Mouse (Mus musculus) lung, postnatal 0 days (tissue): ENCODE data around the gene Gm28635. TPM values are rescaled to one million over a fixed set of nuclear protein-coding genes. Genes with fewer than 3 reads are reported as not detected.

Source experiments
- ATAC-seq: fragments of 200-750 bp; cut with Nextera tagmentation; 2 replicates; pipeline ENCODE4 v1.8.0; 2017; ENCODE audit warnings: moderate library complexity
- DNase-seq: peaks from one replicate; pipeline ENCODE4 v3.0.0-alpha.2; 2016; ENCODE audit warnings: low spot score
- H3K27ac ChIP-seq: fragments of 300-500 bp; sonication (generic); 2 replicates; pipeline ENCODE4 v1.5.1; 2014; ENCODE audit warnings: antibody characterized with exemption, mild to moderate bottlenecking, low read length, mixed read lengths
- H3K27me3 ChIP-seq: fragments of 300-500 bp; sonication (generic); replicated peaks from 2 replicates; pipeline ENCODE4 v1.6.1; 2014; ENCODE audit warnings: low read length, mixed read lengths; ENCODE audit not compliant: insufficient read depth
- H3K36me3 ChIP-seq: fragments of 300-500 bp; sonication (generic); 2 replicates; pipeline ENCODE4 v1.6.1; 2014; ENCODE audit warnings: low read length, mixed read lengths; ENCODE audit not compliant: insufficient read depth
- H3K4me1 ChIP-seq: fragments of 300-500 bp; sonication (generic); 2 replicates; pipeline ENCODE4 v1.6.1; 2014; ENCODE audit warnings: antibody characterized with exemption, low read depth, low read length, mixed read lengths; ENCODE audit not compliant: insufficient read depth
- H3K4me2 ChIP-seq: fragments of 300-500 bp; sonication (generic); replicated peaks from 2 replicates; pipeline ENCODE4 v1.6.1; 2014; ENCODE audit warnings: low read depth, mild to moderate bottlenecking, low read length, moderate library complexity, mixed read lengths
- H3K4me3 ChIP-seq: fragments of 300-500 bp; sonication (generic); 2 replicates; pipeline ENCODE4 v1.5.1; 2014; ENCODE audit warnings: low read depth, low read length
- H3K9ac ChIP-seq: fragments of 300-500 bp; sonication (generic); replicated peaks from 2 replicates; pipeline ENCODE4 v1.6.1; 2014; ENCODE audit warnings: low read depth, mild to moderate bottlenecking
- H3K9me3 ChIP-seq: fragments of 300-500 bp; sonication (generic); 2 replicates; pipeline ENCODE4 v1.6.1; 2016; ENCODE audit warnings: low read length, mixed read lengths
- CTCF ChIP-seq: IDR thresholded peaks from 2 replicates; pipeline ENCODE4 v1.5.1; 2016; ENCODE audit warnings: antibody characterized with exemption, mild to moderate bottlenecking
- EP300 ChIP-seq: IDR thresholded peaks from 2 replicates; pipeline ENCODE4 v1.6.1; 2016; ENCODE audit warnings: antibody characterized with exemption, mild to moderate bottlenecking, control low read depth
- WGBS: fragments of 180-500 bp; shearing (Covaris S2); extraction: QIAGEN DNeasy Blood & Tissue Kit; methylation state at CpG from one replicate; pipeline ENCODE4 v1.1.7; 2014; 5-methylcytosine and 5-hydroxymethylcytosine counted together
- polyA plus RNA-seq: library from polyadenylated mRNA; unstranded; fragments of >200 nt; fragmentation: Nextera tagmentation; extraction: Ambion mirVana; gene quantifications from 2 replicates; pipeline ENCODE4 v1.2.1, GENCODE M21; 2015

Gm28635 gene
- polyA plus RNA-seq = not detected in 2 replicates

- TF ChIP-seq EP300 = peak; percentile 70
- TF ChIP-seq CTCF = no peak
- peak; percentile 99 for ATAC-seq
- H3K4me1 ChIP-seq = no peaks in the 10 kb centered on the region
- DNase-seq = peak; percentile 100
- peak within 1 kb of the TSS; percentile 93 for H3K4me2 ChIP-seq
- no peaks in the 10 kb centered on the region for H3K27me3 ChIP-seq
- WGBS = under 1% methylated on average over 44 of the region's 44 CpGs
- H3K4me3 ChIP-seq = peak within 1 kb of the TSS; percentile 85
- H3K27ac ChIP-seq = peak within 1 kb of the TSS; percentile 76
- no peaks in the 10 kb centered on the region for H3K36me3 ChIP-seq
- H3K9me3 ChIP-seq = no peaks in the 10 kb centered on the region
- peak within 1 kb of the TSS; percentile 84 for H3K9ac ChIP-seq
Measured at GRCm38 (mm10) chr2:84677968-84678880, at the start of gene Gm28635, which contains the start of gene Med19. Gene Gm28635 (minus strand): TSS chr2:84678041. Gene Med19 (plus strand): TSS chr2:84678402.

- H3K4me3 ChIP-seq = peak within 1 kb of the TSS; percentile 52
- no peaks in the 10 kb centered on the region for H3K9me3 ChIP-seq
- H3K4me1 ChIP-seq = peaks cover 6% of the 10 kb centered on the region; the same call in 1 of the 2 replicates
- DNase-seq (peak; percentile 99), ATAC-seq (peak; percentile 99)
- WGBS = under 1% methylated on average over 39 of the region's 39 CpGs
- H3K9ac ChIP-seq = peak within 1 kb of the TSS; percentile 62
- H3K4me2 ChIP-seq = peak within 1 kb of the TSS; percentile 72
- peaks cover 10% of the 10 kb centered on the region; the same call in 1 of the 2 replicates for H3K36me3 ChIP-seq
- no peaks in the 10 kb centered on the region for H3K27me3 ChIP-seq
- peak within 1 kb of the TSS; percentile 85 for H3K27ac ChIP-seq
- TF ChIP-seq CTCF (0 out of 2 replicates have a peak, but pooled peaks have one; percentile 17), EP300 (no peak)
Measured at GRCm38 (mm10) chr2:84727172-84727858, 49.5 kb upstream of the Gm28635 start, which contains the start of gene Clp1. Gene Clp1 (minus strand): TSS chr2:84727350.

GRCm38 (mm10) chr2:84726716-84727115 is 48.9 kb upstream of the Gm28635 start:
- WGBS = 3% methylated on average over 9 of the region's 9 CpGs
- H3K27ac ChIP-seq = peak overlapping the region; percentile 85; the same call in 1 of the 2 replicates
- H3K4me1 ChIP-seq = peaks cover 6% of the 10 kb centered on the region; the same call in 1 of the 2 replicates
- peaks cover 10% of the 10 kb centered on the region; the same call in 1 of the 2 replicates for H3K36me3 ChIP-seq
- peak overlapping the region; percentile 52 for H3K4me3 ChIP-seq
- no peak for ATAC-seq
- peak overlapping the region; percentile 62 for H3K9ac ChIP-seq
- TF ChIP-seq CTCF (no peak), EP300 (no peak)
- H3K9me3 ChIP-seq = no peaks in the 10 kb centered on the region
- DNase-seq = no peak
- H3K4me2 ChIP-seq = peak overlapping the region; percentile 72
- H3K27me3 ChIP-seq = no peaks in the 10 kb centered on the region

- Histone ChIP-seq H3K27ac (no peak overlapping the region), H3K4me3 (0 out of 2 replicates have a peak overlapping the region, but pooled peaks have one; percentile 52), H3K9me3 (no peaks in the 10 kb centered on the region), H3K4me2 (no peak overlapping the region), H3K27me3 (no peaks in the 10 kb centered on the region), H3K4me1 (peaks cover 6% of the 10 kb centered on the region; the same call in 1 of the 2 replicates), H3K9ac (no peak overlapping the region), H3K36me3 (peaks cover 10% of the 10 kb centered on the region; the same call in 1 of the 2 replicates)
- TF ChIP-seq EP300 = no peak
- TF ChIP-seq CTCF = no peak
- WGBS = 91% methylated on average over 10 of the region's 10 CpGs
- ATAC-seq (no peak), DNase-seq (no peak)
Measured at GRCm38 (mm10) chr2:84725770-84726169, 47.9 kb upstream of the Gm28635 start.

- TF ChIP-seq EP300 (no peak), CTCF (no peak)
- H3K4me2 ChIP-seq = no peak overlapping the region
- H3K27me3 ChIP-seq = no peaks in the 10 kb centered on the region
- no peaks in the 10 kb centered on the region for H3K9me3 ChIP-seq
- 91% methylated on average over 14 of the region's 14 CpGs for WGBS
- H3K4me1 ChIP-seq = peaks cover 6% of the 10 kb centered on the region; the same call in 1 of the 2 replicates
- H3K9ac ChIP-seq = no peak overlapping the region
- DNase-seq (no peak), ATAC-seq (no peak)
- H3K4me3 ChIP-seq = no peak overlapping the region
- peaks cover 10% of the 10 kb centered on the region; the same call in 1 of the 2 replicates for H3K36me3 ChIP-seq
- H3K27ac ChIP-seq = no peak overlapping the region
Measured at GRCm38 (mm10) chr2:84723856-84724255, 46.0 kb upstream of the Gm28635 start.
